Mouse (Mus musculus): ENCODE data around the gene Mgat5.

DNA sequence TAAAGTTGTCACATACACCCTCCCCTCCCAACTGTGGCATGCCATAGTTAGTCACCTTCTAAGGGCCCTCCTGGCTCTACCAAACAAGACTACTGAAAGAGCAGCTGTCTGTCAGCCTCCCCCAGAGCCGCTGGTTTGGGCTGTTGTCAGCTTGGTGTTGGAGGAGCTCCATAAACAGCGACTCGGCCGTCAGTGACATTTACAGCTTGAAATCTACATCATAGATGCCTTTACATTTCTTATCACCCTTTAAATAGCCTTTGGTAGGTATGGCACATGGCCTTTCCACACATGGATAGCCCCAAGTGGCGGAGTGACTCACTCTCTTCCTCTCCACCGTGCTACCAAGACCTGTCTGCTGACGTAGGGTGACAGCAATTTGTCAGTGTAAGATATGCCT lies 46.9 kb downstream of the Mgat5 start:
- TF ChIP-seq GATA1 (IDR thresholded peaks at IDR 0.05; ENCODE audit: borderline replicate concordance, low read length): no peak
- TF ChIP-seq FLI1 (IDR thresholded peaks at IDR 0.05; ENCODE audit: low read length): no peak
